Mouse (Mus musculus) MEL (cell line): ENCODE results near the gene Fra10ac1.

ENCODE experiments used
- KAT2A ChIP-seq: conservative IDR thresholded peaks from 2 replicates; pipeline ENCODE4 v1.6.1; 2012; ENCODE audit warnings: low read depth, low read length, improper control_type of control experiment, inconsistent platforms
- ZNF384 ChIP-seq: IDR thresholded peaks from 2 replicates; pipeline ENCODE4 v1.6.1; 2012; ENCODE audit warnings: low read depth, mild to moderate bottlenecking, inconsistent platforms, low read length, improper control_type of control experiment

GRCm38 (mm10) chr19:38246177-38246622, 22.2 kb upstream of the Fra10ac1 start:
- TF ChIP-seq ZNF384 (no peak), KAT2A (no peak)
